Mouse (Mus musculus) layer of hippocampus, adult 18-20 months (tissue): Measurements from ENCODE around the gene Zbtb16. TPM values are rescaled to one million over a fixed set of nuclear protein-coding genes. Genes with fewer than 3 reads are reported as not detected.

ENCODE experiments used
- DNase-seq, 2 experiments: peaks; one replicate each; pipeline ENCODE4 v3.0.0; 2022; ENCODE audit warnings: low spot score in 2 of 2
- total RNA-seq, 2 experiments: library from RNA; stranded (reverse); gene quantifications; 2 replicates each; pipeline ENCODE4 v1.2.3; 2021

Zbtb16 gene
- total RNA-seq, 2 experiments from 2014 or later, result 142 to 156 TPM

GRCm38 (mm10) chr9:48826377-48826889 is 9.6 kb downstream of the Zbtb16 start:
- DNase-seq, result no peak

DNA sequence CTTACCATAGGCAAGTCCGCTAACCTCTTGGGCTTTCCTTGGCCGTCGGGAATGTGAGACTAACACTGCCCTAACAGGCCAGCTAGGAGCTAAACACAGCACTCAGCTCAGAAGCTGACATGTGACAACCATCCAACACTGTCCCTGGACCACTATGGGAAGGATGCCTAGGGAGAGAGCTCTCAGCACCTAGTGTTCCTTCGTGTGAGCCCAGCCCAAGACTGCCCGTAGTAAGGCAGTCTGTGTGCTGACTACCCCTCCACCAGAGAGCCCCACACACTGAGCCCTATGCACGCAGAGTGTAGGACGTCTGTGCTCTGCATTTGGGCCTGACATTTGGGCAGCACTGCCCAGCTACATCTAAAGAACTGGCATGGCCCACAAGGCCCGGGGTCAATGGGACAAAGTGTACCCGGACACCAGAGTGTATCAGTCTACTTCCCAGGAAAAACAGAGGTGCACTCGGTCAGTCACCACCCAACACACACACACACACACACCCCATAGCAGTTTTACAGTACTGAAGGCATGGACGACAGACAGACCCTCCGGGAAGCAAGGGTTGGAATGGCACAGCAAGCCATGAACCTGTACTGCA is 11.4 kb downstream of the Zbtb16 start:
- DNase-seq, result no peak

- DNase-seq, result no peak
Observed at GRCm38 (mm10) chr9:48823851-48824250, 12.2 kb downstream of the Zbtb16 start.

GRCm38 (mm10) chr9:48823319-48823705 is 12.7 kb downstream of the Zbtb16 start:
- no peak for DNase-seq

DNA sequence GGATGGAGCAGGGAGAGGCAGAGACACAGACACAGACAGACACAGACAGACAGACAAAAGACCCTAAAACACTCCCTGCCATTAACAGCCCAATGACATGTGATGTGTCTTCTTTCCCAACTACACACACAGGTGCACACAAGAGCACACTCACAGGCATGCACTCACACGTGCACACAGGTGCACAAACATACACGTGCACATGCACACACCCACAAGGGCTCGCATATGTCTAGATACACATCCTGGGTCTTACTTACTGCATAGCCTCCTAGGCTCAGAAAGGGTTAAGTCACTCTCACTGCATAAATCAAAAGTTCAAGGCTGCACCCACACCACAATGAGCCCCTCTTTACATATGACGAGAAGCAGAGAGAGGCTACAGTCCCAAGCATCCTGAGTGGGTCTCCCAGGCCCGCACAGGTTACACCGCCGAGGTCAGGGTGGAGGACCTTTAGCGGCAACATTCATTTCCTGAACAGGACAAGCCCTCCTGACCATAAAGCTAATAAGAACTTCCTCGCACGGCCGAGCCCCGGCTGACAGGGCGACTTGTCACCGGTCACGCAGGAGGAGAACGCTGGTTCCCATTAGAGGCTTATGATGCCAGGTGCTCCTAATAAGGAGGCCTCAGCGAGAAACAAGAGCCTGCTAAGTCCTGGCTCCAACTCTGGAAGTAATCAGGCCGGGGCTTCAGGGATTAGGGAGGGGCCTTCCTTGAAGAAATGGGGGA is 13.3 kb downstream of the Zbtb16 start:
- no peak for DNase-seq

DNA sequence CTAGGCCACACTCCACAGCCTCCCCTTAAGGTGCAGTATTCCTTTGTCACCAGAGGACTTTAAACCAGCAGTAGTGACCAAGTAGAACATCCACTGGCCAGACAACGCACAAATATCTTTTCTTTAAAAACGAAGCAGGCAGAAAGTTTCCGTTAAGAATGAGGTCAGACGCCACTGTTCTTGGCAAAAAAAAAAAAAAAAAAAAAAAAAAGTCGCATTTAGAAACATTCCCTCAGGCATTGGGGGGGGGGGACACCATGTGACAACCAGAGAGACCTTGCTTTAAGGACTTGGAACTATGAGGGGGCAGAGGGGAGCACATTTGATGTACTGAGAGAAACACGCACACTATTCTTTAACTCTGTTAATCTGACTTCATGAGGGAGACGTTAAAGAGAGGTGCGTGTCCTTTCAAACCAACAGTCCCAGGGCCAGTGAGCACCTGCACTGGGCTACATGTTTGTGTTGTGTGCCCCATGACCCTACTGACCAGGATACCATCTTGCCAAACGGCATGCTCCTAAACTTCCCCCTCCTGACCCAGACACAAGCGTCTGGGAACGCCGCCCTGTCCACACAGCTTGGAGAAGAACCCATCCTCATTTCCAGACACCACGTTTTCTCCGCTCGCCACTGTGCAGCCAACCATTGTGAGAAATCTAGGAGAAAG is 14.0 kb downstream of the Zbtb16 start:
- no peak for DNase-seq

- no peak for DNase-seq
Observed at GRCm38 (mm10) chr9:48821431-48821830, 14.6 kb downstream of the Zbtb16 start.

DNA sequence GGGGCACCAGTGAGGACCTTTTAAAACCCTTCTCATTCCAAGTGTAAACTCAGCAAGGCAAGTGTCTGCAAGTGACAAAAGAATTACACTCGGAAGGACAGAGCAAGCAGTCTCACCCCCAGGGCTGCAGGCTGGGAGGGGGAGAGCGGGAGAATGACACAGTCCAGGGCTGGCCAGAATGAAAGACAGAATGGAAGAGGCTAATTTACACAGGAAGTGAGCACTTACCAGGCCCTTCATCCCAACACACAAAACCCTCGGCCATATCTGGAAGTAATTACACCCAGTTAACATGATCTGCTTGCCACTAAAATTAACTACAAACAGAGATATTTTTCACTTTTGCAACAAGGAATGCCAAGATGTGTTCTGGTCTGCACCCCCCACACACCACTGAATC is 15.2 kb downstream of the Zbtb16 start:
- DNase-seq, result no peak

DNA sequence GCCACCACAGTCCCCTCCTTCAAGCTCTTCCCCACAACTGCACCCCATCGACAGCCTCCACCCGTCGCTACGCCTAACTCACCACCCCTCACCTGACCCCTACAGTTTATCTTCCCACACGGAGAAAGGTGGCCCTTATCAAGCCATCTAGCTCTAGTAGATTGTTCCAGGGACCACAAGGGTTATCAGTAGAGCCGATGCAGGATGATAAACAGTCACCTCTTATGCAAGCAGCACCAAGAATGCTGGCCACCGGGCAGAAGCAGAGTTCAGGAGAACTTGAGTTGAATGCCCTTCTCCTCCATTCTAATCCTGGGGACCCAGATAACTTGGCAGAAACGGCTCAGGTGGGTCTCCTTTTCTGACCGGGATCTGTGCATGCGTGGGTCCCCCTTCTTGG is 16.3 kb downstream of the Zbtb16 start:
- no peak for DNase-seq

GRCm38 (mm10) chr9:48819137-48819536 is 16.9 kb downstream of the Zbtb16 start:
- no peak for DNase-seq

DNA sequence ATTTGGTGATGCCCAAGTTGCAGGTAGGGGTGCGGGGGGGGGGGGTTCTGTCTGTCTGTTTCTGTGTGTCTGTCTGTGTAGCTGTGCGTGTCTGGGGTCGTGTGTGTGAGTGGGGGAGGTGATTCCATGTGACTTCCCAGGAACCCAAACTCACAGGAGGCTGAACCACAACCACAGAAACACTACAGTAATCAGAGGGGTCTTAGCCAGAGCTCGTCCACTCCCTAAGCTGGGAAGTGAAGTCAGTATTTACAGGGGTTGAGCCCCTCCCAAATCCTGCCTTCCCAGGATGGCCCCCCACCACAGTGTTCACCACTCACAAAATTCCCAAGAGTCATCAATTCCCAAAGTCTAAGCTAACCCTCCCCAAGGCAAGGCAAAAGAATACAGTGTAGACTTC is 18.1 kb downstream of the Zbtb16 start:
- no peak for DNase-seq

GRCm38 (mm10) chr9:48817399-48817793 is 18.6 kb downstream of the Zbtb16 start:
- DNase-seq, result no peak

DNA sequence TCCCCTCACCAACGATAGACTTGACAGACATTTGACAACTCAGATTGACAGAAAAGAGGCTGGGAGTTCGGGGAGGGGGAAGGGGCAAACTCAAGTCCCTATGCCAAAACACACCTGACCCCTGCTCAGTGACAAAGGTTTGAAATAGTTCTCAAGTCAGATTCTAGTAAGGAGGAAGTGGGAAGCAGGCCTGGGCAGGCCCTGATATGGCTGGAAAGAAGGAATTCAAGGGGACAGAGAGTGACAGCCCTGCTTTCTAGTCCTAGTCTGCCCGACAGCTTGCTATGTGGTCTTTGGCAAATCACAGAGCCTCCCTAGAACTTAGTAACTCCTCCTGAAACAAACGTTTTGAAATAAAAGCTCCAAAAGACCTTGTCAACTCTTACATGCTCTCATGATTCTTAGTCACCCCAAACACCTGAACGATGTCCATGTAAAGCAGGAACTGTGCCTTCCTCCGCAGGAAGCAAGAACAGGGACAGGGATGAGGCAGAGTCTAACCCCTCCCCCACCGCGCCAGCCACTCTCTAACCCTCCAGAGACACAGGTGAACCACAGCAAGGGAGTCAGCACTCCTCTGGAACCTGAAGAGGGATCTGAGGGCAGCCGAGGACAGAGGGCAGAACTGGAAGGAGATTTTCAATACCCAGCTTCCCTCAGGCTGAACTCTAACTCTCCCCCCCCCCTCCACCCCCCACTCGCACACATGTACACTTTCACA is 19.2 kb downstream of the Zbtb16 start:
- no peak for DNase-seq

DNA sequence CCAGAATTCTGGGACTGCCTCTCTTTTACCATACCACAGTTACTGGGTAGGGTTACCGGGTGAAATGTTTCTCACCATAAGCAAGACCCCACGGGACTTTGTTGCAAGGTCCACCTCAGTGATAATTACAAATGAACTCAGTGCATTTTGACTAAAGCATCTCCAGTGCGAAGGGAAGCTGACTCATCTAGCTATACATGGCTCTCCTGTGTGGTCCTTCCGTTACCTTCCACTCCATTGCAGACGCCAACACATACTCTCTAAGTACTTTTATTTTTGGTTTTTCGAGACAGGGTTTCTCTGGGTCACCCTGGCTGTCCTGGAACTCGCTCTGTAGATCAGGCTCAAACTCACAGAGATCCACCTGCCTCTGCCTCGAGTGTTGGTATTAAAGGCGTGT is 19.9 kb downstream of the Zbtb16 start:
- DNase-seq, result no peak

GRCm38 (mm10) chr9:48814881-48815495 is 21.0 kb downstream of the Zbtb16 start:
- DNase-seq, result no peak

- DNase-seq, result no peak
Observed at GRCm38 (mm10) chr9:48813960-48814880, 21.8 kb downstream of the Zbtb16 start.

DNA sequence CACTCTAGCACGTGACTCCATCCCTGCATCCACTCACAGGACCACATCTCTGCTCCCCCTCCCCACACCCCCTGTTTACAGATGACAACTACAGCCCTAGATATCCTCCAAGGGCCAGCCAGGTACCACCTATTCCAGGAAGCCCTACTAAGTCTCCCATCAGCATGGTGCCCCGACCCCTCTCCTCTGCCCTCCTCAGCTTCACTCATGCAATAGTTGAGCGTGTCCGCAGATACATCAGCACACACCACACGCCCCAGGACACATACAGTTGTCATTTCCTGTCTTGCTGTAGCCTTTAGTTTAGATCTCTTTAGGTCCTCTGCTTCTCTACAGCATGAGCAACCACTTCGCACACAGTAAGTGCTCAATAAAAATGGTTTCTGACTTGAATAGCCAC is 23.7 kb downstream of the Zbtb16 start:
- DNase-seq, result no peak

GRCm38 (mm10) chr9:48806591-48806990 is 29.4 kb downstream of the Zbtb16 start:
- no peak for DNase-seq

DNA sequence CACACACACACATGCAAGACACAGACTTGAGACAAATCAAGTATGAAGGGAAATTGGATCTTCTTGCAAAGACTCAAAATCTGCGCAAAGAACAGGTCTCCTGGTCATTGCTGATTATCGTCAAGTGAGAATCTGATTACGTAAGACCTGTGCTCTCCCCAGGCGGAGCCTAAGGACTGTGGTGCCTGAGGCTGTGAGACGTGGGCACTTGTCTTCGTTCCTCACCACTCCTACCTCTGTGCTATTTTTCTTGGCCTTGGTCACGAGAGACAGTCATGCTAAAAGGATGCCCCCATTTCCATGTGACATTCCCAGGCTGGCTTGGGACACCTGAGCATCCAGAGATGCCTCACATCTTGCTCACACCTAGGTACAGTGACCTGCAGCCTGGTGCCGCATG is 30.2 kb downstream of the Zbtb16 start:
- no peak for DNase-seq

DNA sequence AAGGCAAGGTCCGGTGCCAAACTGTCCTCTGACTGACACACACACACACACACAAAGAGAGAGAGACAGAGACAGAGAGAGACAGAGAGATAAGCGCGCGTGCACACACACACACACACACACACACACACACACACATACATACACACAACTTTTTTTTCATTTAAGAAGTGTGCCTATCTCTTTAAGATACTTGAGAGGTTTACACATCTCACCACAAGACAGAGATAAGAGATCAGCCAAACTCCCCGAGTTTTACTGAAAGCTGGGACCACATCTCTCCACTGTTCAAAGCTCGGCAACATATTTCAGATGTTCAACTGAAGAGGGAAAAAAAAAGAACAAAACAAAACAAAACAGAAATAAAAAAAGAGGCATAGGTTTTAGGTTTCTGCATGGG is 31.5 kb downstream of the Zbtb16 start:
- no peak for DNase-seq
